Mouse (Mus musculus): ENCODE data around the gene Glod4. TPM values are rescaled to one million over a fixed set of nuclear protein-coding genes. Genes with fewer than 3 reads are reported as not detected.
A peak's percentile ranks its signal among the peaks of the same experiment; 100 is the strongest.
"Not testable (repeated sequence)": the region's sequence is repeated elsewhere in the genome, so short reads cannot be mapped to it uniquely, and the experiment has no call there.

Gene Glod4
- total and polyA plus RNA-seq, 3 experiments, result 121 to 190 (median 161) TPM

DNA sequence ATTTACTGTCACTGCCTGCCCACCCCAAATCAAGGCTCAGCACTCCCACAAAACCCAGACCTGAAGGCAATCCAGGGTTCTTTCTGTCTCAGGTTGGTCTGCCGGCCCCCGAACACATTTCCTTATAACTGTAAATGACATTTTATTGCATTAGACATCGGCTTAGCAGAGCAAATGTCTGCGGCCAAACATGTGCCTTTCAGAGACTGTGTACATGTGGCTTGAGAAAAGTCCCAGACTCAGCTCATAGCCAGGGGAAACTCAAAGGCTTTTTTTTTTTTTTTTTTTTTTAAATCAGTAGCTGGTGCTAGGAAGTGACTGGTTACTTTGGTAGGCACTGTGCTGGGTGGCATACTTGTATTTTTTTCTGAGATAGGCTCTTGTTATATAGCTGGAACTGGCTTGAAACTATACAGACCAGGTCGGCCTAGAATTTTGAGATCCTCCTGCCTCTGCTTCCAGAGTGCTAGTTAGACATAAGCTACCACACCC is 27.4 kb downstream of the Glod4 start:
- H3K4me1 ChIP-seq (ENCODE audit: control insufficient read depth in 1 of 2, insufficient read depth in 2 of 2), result peaks cover 3 to 28% of the 10 kb centered on the region in 2 experiments; a peak in 3 of 4 replicates

DNA sequence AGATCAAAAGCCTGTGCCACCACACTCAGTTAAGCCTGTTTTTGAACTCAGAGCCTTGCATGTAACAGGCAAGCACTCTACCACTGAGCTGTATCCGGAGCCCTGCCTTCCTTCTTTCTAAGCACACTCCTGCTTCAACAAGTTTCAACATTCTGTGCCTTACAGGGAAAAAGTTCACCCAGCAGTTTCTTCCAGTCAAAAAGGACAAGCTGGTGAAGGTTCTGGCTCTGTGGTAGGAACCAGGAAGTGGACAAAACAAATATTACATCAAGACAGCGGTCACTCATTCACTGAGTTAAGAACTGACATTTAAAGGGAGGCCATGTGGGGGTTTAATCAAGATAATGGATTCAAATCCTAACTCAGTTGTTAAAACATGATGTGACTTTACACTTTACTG is 28.5 kb downstream of the Glod4 start:
- dilution Hi-C loops (cut with MboI; ENCODE audit: extremely low pct_ligation_motif_present, extremely low pct_unique_long_range_greater_than_20kb, low sequenced_read_pairs), result no loop called here
- peaks cover 3 to 28% of the 10 kb centered on the region in 2 experiments; a peak in 3 of 4 replicates for H3K4me1 ChIP-seq (ENCODE audit: control insufficient read depth in 1 of 2, insufficient read depth in 2 of 2)
- H3K79me2 ChIP-seq (replicated peaks; ENCODE audit: control insufficient read depth, extremely low read depth, insufficient read depth, poor library complexity, severe bottlenecking), result peaks cover 20% of the 10 kb centered on the region
- H3K9me3 ChIP-seq (replicated peaks; ENCODE audit: low read length), result no peaks in the 10 kb centered on the region
- H3K9ac ChIP-seq (ENCODE audit: insufficient read depth, low read depth), result no peak overlapping the region
- no peak for TF ChIP-seq ZNF384 (IDR thresholded peaks at IDR 0.05; ENCODE audit: low read depth, low read length)
- TF ChIP-seq ZKSCAN1 (IDR thresholded peaks at IDR 0.05; ENCODE audit: borderline replicate concordance, low read depth, low read length), result no peak
- 0 out of 2 replicates have a peak, but pooled peaks have one; percentile 20 for TF ChIP-seq CHD2 (IDR thresholded peaks at IDR 0.05; ENCODE audit: low read length)
- TF ChIP-seq POLR2AphosphoS2 (IDR thresholded peaks at IDR 0.05; ENCODE audit: low read depth, low read length), result 0 out of 2 replicates have a peak, but pooled peaks have one; percentile 51
- TF ChIP-seq POLR2A (IDR thresholded peaks at IDR 0.05; ENCODE audit: low read depth, low read length), result no peak
- H3K4me2 ChIP-seq (ENCODE audit: insufficient read depth, low read depth, poor library complexity, severe bottlenecking), result no peak overlapping the region
- peak; percentile 17 for DNase-seq (ENCODE audit: extremely low read depth)
- no peak overlapping the region for H3K27ac ChIP-seq (ENCODE audit: insufficient read depth, low read depth)
- in situ Hi-C loops (cut with MboI; ENCODE audit: low pct_ligation_motif_present, low pct_unique_long_range_greater_than_20kb, low sequenced_read_pairs), result no loop called here
- peak overlapping the region in 1 of 3 experiments; percentile 2 for H3K4me3 ChIP-seq (replicated peaks in 1 of 3; ENCODE audit: low read depth in 2 of 3, low read length in 2 of 3, poor library complexity in 1 of 3)
- H3K36me3 ChIP-seq (replicated peaks in 1 of 2; ENCODE audit: control insufficient read depth in 1 of 2, insufficient read depth in 1 of 2, low read length in 1 of 2), result peaks cover 45 to 67% of the 10 kb centered on the region in 2 experiments
- H3K27me3 ChIP-seq (replicated peaks), result no peaks in the 10 kb centered on the region

More for the DNA sequence above, 27.4 kb downstream of the Glod4 start:
- dilution Hi-C loops (cut with MboI; ENCODE audit: extremely low pct_ligation_motif_present, extremely low pct_unique_long_range_greater_than_20kb, low sequenced_read_pairs), result no loop called here
- Histone ChIP-seq H3K4me3 (replicated peaks in 1 of 3; ENCODE audit: low read depth in 2 of 3, low read length in 2 of 3, poor library complexity in 1 of 3) (peak overlapping the region; percentile 74 to 97 (median 78)), H3K9ac (ENCODE audit: insufficient read depth, low read depth) (peak overlapping the region; percentile 86), H3K27me3 (replicated peaks) (no peaks in the 10 kb centered on the region), H3K79me2 (replicated peaks; ENCODE audit: control insufficient read depth, extremely low read depth, insufficient read depth, poor library complexity, severe bottlenecking) (peaks cover 20% of the 10 kb centered on the region), H3K9me3 (replicated peaks; ENCODE audit: low read length) (no peaks in the 10 kb centered on the region), H3K27ac (ENCODE audit: insufficient read depth, low read depth) (no peak overlapping the region), H3K36me3 (replicated peaks in 1 of 2; ENCODE audit: control insufficient read depth in 1 of 2, insufficient read depth in 1 of 2, low read length in 1 of 2) (peaks cover 41 to 68% of the 10 kb centered on the region in 2 experiments), H3K4me2 (ENCODE audit: insufficient read depth, low read depth, poor library complexity, severe bottlenecking) (peak overlapping the region; percentile 47)
- in situ Hi-C loops (cut with MboI; ENCODE audit: low pct_ligation_motif_present, low pct_unique_long_range_greater_than_20kb, low sequenced_read_pairs), result no loop called here
- DNase-seq (ENCODE audit: extremely low read depth), result peak; percentile 39
- TF ChIP-seq SIN3A (IDR thresholded peaks at IDR 0.05; ENCODE audit: low read length), result peak; percentile 18; the same call in 1 of the 2 replicates
- peak; percentile 88 for TF ChIP-seq ZNF384 (IDR thresholded peaks at IDR 0.05; ENCODE audit: low read depth, low read length)
- 0 out of 2 replicates have a peak, but pooled peaks have one; percentile 10 for TF ChIP-seq IRF4 (IDR thresholded peaks at IDR 0.05; ENCODE audit: low read depth, low read length)
- no peak for TF ChIP-seq USF2 (conservative IDR thresholded peaks at IDR 0.05; ENCODE audit: low read depth, low read length)
- peak; percentile 88; the same call in 1 of the 2 replicates for TF ChIP-seq MYC (IDR thresholded peaks at IDR 0.05; ENCODE audit: low read depth, low read length)
- 0 out of 2 replicates have a peak, but pooled peaks have one; percentile 5 for TF ChIP-seq POLR2AphosphoS2 (IDR thresholded peaks at IDR 0.05; ENCODE audit: low read depth, low read length)
- TF ChIP-seq ETS1 (conservative IDR thresholded peaks at IDR 0.05; ENCODE audit: low read depth, low read length), result no peak
- peak; percentile 39 for TF ChIP-seq MXI1 (IDR thresholded peaks at IDR 0.05; ENCODE audit: low read depth, low read length)
- peak; percentile 84 for TF ChIP-seq MAX (IDR thresholded peaks at IDR 0.05; ENCODE audit: low read length)

GRCm38 (mm10) chr11:76213841-76214240 is 29.7 kb downstream of the Glod4 start:
- Histone ChIP-seq H3K36me3 (replicated peaks in 1 of 2; ENCODE audit: control insufficient read depth in 1 of 2, insufficient read depth in 1 of 2, low read length in 1 of 2) (peaks cover 49 to 67% of the 10 kb centered on the region in 2 experiments), H3K79me2 (replicated peaks; ENCODE audit: control insufficient read depth, extremely low read depth, insufficient read depth, poor library complexity, severe bottlenecking) (peaks cover 20% of the 10 kb centered on the region), H3K9ac (ENCODE audit: insufficient read depth, low read depth) (no peak overlapping the region), H3K4me2 (ENCODE audit: insufficient read depth, low read depth, poor library complexity, severe bottlenecking) (no peak overlapping the region), H3K9me3 (replicated peaks; ENCODE audit: low read length) (no peaks in the 10 kb centered on the region), H3K4me1 (ENCODE audit: control insufficient read depth in 1 of 2, insufficient read depth in 2 of 2) (peaks cover 3 to 28% of the 10 kb centered on the region in 2 experiments; a peak in 3 of 4 replicates), H3K27me3 (replicated peaks) (no peaks in the 10 kb centered on the region), H3K4me3 (replicated peaks in 1 of 3; ENCODE audit: low read depth in 2 of 3, low read length in 2 of 3, poor library complexity in 1 of 3) (no peak overlapping the region), H3K27ac (ENCODE audit: insufficient read depth, low read depth) (no peak overlapping the region)
- dilution Hi-C loops (cut with MboI; ENCODE audit: extremely low pct_ligation_motif_present, extremely low pct_unique_long_range_greater_than_20kb, low sequenced_read_pairs) (no loop called here), in situ Hi-C loops (cut with MboI; ENCODE audit: low pct_ligation_motif_present, low pct_unique_long_range_greater_than_20kb, low sequenced_read_pairs) (no loop called here)
- no peak for DNase-seq (ENCODE audit: extremely low read depth)
- no peak for TF ChIP-seq CHD2 (IDR thresholded peaks at IDR 0.05; ENCODE audit: low read length)
- TF ChIP-seq TCF12 (IDR thresholded peaks at IDR 0.05; ENCODE audit: low read depth, low read length), result no peak

DNA sequence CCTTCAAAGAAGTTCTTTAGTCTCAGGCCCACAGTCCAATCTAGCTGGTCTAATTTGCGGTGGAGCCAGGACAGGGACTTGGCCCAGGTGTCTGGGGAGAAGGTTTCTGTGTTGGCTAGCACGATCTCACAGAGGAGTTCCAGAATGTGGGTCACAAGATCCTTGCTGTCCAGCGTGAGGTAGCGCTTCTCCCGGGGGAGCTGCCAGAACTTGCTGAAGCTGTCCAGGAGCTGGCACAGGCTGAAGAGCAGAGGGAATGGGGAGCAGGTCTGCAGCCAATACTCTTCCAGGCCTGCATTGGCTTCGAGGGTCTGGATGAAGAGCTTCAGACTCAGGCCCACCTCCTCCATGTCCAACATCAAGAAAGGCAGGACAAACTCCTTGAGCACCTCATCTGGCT is 31.9 kb downstream of the Glod4 start:
- H3K9ac ChIP-seq (ENCODE audit: insufficient read depth, low read depth); DNase-seq (ENCODE audit: extremely low read depth); H3K4me3 ChIP-seq (replicated peaks in 1 of 3; ENCODE audit: low read depth in 2 of 3, low read length in 2 of 3, poor library complexity in 1 of 3); H3K27me3 ChIP-seq (replicated peaks); in situ Hi-C loops (cut with MboI; ENCODE audit: low pct_ligation_motif_present, low pct_unique_long_range_greater_than_20kb, low sequenced_read_pairs); H3K4me2 ChIP-seq (ENCODE audit: insufficient read depth, low read depth, poor library complexity, severe bottlenecking); dilution Hi-C loops (cut with MboI; ENCODE audit: extremely low pct_ligation_motif_present, extremely low pct_unique_long_range_greater_than_20kb, low sequenced_read_pairs); H3K27ac ChIP-seq (ENCODE audit: insufficient read depth, low read depth); H3K9me3 ChIP-seq (replicated peaks; ENCODE audit: low read length): not testable (repeated sequence)
- H3K79me2 ChIP-seq (replicated peaks; ENCODE audit: control insufficient read depth, extremely low read depth, insufficient read depth, poor library complexity, severe bottlenecking), result peaks cover 13% of the 10 kb centered on the region
- peaks cover 61 to 82% of the 10 kb centered on the region in 2 experiments for H3K36me3 ChIP-seq (replicated peaks in 1 of 2; ENCODE audit: control insufficient read depth in 1 of 2, insufficient read depth in 1 of 2, low read length in 1 of 2)
- H3K4me1 ChIP-seq (ENCODE audit: control insufficient read depth in 1 of 2, insufficient read depth in 2 of 2), result peaks cover 3 to 19% of the 10 kb centered on the region in 2 experiments; a peak in 3 of 4 replicates

All from CH12.LX (cell line).